Mouse (Mus musculus) lung, adult 2 months (tissue): ENCODE data around the gene Orm3. TPM values are rescaled to one million over a fixed set of nuclear protein-coding genes. Genes with fewer than 3 reads are reported as not detected.
"Not testable (repeated sequence)": the region's sequence is repeated elsewhere in the genome, so short reads cannot be mapped to it uniquely, and the experiment has no call there.

Source experiments
- DNase-seq: peaks from one replicate; pipeline ENCODE4 v3.0.0; 2022
- H3K4me1 ChIP-seq: fragments of 200-500 bp; 2 replicates; pipeline ENCODE4 v1.6.1; 2011; ENCODE audit warnings: low read length; ENCODE audit not compliant: control insufficient read depth, insufficient read depth
- H3K4me3 ChIP-seq: fragments of 200-500 bp; replicated peaks from 2 replicates; pipeline ENCODE3; 2011; ENCODE audit warnings: low read depth, mild to moderate bottlenecking, control low read depth, low read length; ENCODE audit errors: extremely low read depth
- CTCF ChIP-seq: fragments of 200-500 bp; IDR thresholded peaks from 2 replicates; pipeline ENCODE4 v1.5.1; 2011; ENCODE audit warnings: mild to moderate bottlenecking, low read length, control low read depth; ENCODE audit not compliant: insufficient read depth
- POLR2A ChIP-seq: fragments of 200-500 bp; IDR thresholded peaks from 2 replicates; pipeline ENCODE4 v1.6.1; 2011; ENCODE audit warnings: low read depth, mild to moderate bottlenecking, control low read depth, low read length, borderline replicate concordance; ENCODE audit errors: extremely low read depth
- WGBS: fragments of 180-500 bp; shearing (Covaris S2); methylation state at CpG from one replicate; pipeline ENCODE4 v1.1.7; 2018; 5-methylcytosine and 5-hydroxymethylcytosine counted together
- polyA plus RNA-seq: library from polyadenylated mRNA; depleted of rRNA; stranded (reverse); fragments of >200 nt; gene quantifications from 2 replicates; pipeline ENCODE4 v1.2.3, GENCODE M21; 2012; rRNA removed

Orm3 gene
- polyA plus RNA-seq, result 0.22 and 0.50 TPM in 2 replicates

DNA sequence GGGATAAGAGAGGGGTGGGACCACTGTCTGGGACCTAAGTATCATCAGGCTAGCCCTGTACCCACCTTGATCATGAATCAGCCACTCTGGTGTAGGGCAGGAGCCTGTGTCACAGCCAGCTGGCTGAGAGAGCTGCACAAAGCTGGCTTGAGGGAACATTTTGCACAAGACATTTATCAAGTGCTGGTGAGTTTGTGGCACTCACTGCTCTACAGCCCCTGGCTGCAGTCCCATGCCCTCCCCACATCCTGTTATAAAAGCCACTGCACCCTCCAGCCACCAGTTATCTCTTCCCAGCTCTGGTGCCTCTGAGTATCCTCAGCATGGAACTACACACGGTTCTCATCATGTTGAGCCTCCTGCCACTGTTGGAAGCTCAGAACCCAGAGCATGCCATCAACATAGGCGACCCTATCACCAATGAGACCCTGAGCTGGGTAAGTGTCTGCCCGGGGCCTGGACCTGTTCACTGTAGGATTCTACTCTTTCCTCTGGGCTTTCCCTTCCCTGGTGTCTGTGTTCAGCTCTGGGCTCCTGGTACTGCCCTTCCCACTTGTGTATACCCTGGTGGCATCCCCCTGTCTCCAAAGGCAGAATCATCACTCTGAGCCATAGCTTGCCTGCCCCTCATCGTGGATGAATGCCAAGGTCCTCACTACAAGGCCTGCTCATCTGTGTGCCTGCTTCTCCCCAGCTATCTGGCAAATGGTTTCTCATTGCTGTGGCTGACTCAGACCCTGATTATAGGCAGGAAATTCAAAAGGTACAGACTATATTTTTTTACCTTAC is at the start of gene Orm3:
Orm3 (plus strand) TSS at position 286 of the 789 bp plus-strand sequence.
- TF ChIP-seq CTCF, result no peak
- TF ChIP-seq POLR2A, result no peak
- Histone ChIP-seq H3K4me1 (no peaks in the 10 kb centered on the region; the same call in 1 of the 2 replicates), H3K4me3 (no peak within 1 kb of the TSS)
- WGBS, result 49% methylated on average over 4 of the region's 4 CpGs
- DNase-seq, result no peak

DNA sequence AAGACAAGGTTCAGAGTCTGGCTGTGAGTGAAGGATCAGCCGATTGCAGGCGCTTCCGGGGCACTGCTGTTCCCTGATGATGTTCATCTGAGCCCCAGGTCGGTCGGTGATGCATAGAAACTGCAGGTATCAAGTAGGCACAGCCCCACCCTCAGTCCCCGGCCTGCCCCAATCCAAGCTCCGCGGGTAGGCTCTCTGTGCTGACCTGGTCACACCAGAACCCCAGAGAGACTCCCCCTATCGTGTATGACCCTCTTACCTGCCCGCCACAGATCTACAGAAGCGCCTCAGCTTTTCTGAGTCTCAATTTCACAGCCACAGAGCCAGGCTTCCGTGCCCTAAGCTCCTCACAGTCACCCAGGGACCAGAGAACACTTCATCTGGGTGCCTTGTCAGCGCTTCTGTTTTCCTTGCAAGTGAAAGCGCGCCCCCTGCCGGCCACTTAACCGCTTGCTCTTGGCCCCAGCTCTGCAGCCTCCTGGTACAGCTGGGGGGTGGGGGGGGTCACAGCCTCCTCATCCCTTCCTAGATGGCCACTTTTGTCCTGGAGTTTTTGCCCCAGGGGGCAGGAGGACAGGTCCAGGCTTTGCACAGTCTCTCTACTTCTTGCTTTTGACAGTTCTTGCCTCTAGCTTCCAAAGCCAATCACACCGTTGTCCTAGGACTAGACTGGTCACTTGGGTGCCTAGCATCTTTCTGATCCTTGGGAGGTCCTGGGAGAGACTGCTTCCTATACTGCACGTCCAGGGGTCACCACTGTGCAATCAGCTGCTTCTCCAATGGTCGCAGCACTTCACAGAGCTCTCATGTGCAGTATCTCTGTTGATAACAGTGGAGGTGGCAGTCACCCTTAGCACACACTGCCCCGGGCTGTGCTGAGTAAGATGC is 48.5 kb upstream of the Orm3 start:
- TF ChIP-seq CTCF (peak; percentile 39), POLR2A (no peak)
- peak; percentile 81 for DNase-seq
- Histone ChIP-seq H3K4me1 (no peaks in the 10 kb centered on the region), H3K4me3 (no peak overlapping the region)
- 38% methylated on average over 21 of the region's 21 CpGs for WGBS

DNA sequence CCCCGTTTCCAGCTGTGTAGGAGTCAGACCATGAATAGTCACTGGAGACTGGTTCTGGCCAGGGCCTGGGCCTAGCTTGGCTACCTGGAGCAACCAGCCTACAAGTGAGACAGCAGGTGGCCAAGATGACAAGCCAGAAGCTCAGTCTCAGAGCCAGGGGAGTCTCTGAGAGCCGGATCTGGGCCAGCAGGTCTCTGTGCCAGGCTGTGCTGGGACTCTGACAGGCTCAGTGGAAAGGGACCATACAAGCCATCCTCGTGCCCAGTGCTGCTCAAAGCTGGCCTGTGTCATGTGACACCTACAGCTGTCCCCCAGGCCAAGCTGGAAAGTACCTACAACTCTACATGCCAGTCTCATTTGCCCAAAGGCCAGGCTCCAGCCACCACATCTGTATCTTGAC is 47.6 kb upstream of the Orm3 start:
- 78% methylated on average over 3 of the region's 3 CpGs for WGBS
- DNase-seq, result no peak
- no peak for TF ChIP-seq POLR2A
- no peaks in the 10 kb centered on the region for H3K4me1 ChIP-seq
- H3K4me3 ChIP-seq, result no peak overlapping the region

DNA sequence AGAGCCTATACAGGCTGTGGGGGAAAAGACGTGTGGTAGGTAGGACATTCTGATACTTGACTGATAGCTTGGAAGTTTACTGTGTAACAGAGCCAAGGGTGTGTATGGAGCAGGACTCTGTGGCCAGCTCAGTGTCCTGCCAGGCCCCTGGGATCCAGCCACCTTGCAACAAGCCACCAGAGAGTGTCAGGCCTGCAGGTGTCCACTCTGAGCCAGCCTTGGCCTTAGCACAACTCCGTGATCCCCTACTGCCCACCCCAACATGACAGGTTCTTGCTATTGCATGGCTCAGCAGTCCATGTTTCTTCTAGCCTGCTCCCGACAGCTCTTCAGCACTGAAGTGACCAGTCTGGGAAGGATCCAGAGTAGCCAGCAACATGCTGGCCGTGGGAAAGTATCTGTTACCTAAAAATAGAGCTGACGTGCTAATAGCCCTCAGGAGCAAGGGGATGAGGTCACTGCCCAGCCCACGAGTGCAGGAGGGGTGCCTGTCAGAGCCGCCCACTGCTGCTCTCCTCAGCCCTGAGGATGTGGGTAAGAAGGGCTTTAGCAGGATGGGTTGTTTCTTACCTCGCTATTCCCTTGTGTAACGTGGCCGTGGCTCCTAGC is 45.6 kb upstream of the Orm3 start:
- DNase-seq, result no peak
- Histone ChIP-seq H3K4me3 (no peak overlapping the region), H3K4me1 (no peaks in the 10 kb centered on the region)
- TF ChIP-seq POLR2A (no peak), CTCF (no peak)
- WGBS, result 42% methylated on average over 10 of the region's 10 CpGs

DNA sequence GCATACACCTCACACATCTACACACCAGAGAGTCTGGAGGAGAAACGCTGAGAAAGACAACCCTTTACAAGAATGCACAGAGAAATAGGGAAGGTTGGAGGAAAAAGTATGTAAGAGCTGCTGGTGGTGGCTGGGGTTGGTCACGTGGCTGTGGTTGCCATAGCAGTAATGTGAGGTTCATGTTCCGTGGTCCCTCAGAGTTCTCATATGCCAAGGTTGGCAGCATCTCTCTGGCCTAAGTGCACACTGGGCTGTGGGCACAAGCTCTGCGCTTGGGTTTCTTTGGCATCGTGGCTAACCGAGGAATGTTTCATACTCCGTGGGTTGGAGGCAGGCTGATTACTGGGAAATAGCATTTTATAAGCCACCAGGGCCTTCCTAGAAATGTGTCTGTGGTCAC is 44.5 kb upstream of the Orm3 start:
- TF ChIP-seq CTCF (no peak), POLR2A (no peak)
- no peak overlapping the region for H3K4me3 ChIP-seq
- WGBS, result 82% methylated on average over 7 of the region's 7 CpGs
- no peak for DNase-seq
- H3K4me1 ChIP-seq, result no peaks in the 10 kb centered on the region; the same call in 1 of the 2 replicates

DNA sequence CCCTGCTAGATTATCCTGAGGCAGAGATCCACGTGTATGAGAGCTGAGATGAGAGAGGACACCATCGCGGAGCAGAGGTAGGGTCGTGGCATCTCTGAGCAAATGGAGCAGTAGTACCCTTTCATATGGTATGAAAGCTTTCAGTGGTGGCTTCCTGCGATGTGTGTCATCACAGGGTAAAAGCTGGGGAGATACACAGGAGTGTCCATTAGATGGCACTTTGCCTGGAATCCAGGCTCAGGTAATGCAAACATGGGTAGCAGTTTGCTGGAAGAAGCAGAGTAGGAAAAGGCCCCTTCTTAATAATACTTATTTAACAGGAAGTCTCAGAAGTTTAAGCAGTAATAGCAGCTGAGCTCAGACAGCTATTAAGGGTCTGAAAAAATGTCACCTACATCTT is 41.9 kb upstream of the Orm3 start:
- H3K4me3 ChIP-seq, result no peak overlapping the region
- 79% methylated on average over 5 of the region's 5 CpGs for WGBS
- H3K4me1 ChIP-seq, result no peaks in the 10 kb centered on the region; the same call in 1 of the 2 replicates
- TF ChIP-seq POLR2A (no peak), CTCF (no peak)
- DNase-seq, result no peak

DNA sequence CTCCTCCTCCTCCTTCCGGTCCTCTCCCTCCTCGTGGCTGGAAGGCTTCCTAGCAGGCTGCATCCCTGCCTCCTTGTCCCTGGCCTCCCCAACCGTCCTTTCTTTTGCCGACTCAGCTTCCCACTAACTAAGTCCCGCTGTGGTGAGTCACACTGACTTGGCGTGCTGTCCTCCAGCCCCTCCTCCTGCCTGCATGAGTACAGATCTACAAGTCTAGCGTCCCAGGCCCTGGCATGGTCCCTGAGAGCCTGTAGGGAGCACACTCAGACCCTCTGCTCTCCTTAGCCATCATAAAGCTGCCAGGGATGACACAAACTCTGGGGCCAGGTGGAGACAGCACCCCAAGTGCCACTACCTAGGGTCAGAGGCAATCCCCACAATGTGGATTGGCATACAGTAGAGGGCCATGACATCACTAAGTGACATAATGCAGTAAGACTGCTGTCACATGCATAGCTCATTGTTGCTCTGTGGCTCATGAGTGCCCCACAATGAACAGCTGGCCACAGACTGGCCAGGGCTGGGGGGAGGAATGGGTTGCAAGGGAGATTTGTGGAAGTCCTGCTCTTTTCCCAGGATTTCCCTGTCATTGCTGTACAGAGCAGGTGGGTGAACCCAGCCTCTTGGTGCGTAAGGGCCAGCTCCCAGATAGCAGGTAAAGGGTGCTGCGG is 39.8 kb upstream of the Orm3 start:
- 59% methylated on average over 9 of the region's 9 CpGs for WGBS
- DNase-seq, result no peak
- no peak for TF ChIP-seq CTCF
- no peak for TF ChIP-seq POLR2A
- no peak overlapping the region for H3K4me3 ChIP-seq
- H3K4me1 ChIP-seq, result no peaks in the 10 kb centered on the region; the same call in 1 of the 2 replicates

DNA sequence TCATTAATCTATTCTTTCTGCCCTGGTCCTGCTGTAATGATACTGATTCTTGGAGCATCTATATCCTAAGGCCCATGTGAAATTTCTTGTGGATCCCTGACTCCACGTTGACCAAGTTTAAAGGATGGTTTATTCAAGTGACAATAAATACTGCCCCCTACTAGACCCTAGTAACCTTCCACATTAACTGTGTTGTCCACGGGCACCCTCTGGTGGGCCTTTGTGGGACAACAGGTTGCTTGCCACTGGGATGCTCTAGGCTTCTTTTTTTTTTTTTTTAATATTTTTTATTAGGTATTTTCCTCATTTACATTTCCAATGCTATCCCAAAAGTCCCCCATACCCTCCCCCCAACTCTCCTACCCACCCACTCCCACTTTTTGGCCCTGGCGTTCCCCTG is 36.4 kb upstream of the Orm3 start:
- 34% methylated on average over 3 of the region's 3 CpGs for WGBS
- not testable (repeated sequence) for H3K4me1 ChIP-seq, H3K4me3 ChIP-seq
- DNase-seq, result peak; percentile 48
- TF ChIP-seq CTCF, result peak; percentile 66

DNA sequence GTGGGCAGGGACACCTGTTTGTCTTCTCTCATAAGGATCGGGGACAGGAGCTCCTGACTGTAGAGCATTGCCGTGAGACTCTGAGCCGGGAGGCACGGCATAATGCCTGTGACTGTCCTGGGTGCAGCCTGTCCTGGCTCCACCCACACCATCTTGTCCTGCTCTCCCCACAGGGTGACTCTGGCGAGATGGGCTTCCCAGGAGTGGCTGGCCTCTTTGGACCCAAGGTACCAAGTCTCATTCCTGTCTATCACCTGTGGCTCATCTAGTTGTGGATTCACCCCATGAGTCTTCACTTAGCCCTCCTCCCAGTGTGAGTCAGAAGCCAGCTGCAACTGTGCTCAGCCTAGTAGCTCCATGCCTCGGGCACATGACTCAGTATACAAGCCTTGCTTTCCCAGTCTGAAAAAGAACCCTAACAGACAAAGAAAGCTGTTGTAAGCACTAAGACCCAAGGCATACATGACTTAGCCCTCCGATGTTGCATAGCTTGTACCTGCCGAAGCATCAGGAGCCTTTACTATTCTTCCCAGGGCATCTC is 32.6 kb upstream of the Orm3 start:
- WGBS, result 84% methylated on average over 8 of the region's 8 CpGs
- H3K4me3 ChIP-seq, result no peak overlapping the region
- TF ChIP-seq POLR2A (no peak), CTCF (no peak)
- no peak for DNase-seq
- no peaks in the 10 kb centered on the region for H3K4me1 ChIP-seq
